Mouse (Mus musculus) embryonic facial prominence, embryonic 11.5 days (tissue): ENCODE measurements around the gene Mob3b. TPM values are rescaled to one million over a fixed set of nuclear protein-coding genes. Genes with fewer than 3 reads are reported as not detected.

Source experiments
- ATAC-seq: fragments of 200-750 bp; cut with Nextera tagmentation; replicated peaks from 2 replicates; pipeline ENCODE4 v1.8.0; 2017; ENCODE audit warnings: low read depth; ENCODE audit not compliant: insufficient number of reproducible peaks, low FRiP score, low TSS enrichment
- DNase-seq: peaks from one replicate; pipeline ENCODE4 v3.0.0-alpha.2; 2015; ENCODE audit warnings: low spot score
- H3K27ac ChIP-seq: fragments of 300-500 bp; sonication (generic); replicated peaks from 2 replicates; pipeline ENCODE4 v1.5.1; 2014; ENCODE audit warnings: mild to moderate bottlenecking, low read depth, low read length, control low read depth
- H3K27me3 ChIP-seq: fragments of 300-500 bp; sonication (generic); 2 replicates; pipeline ENCODE4 v1.6.1; 2014; ENCODE audit warnings: mild to moderate bottlenecking, low read length, moderate library complexity, mixed read lengths; ENCODE audit not compliant: control insufficient read depth, insufficient read depth
- H3K36me3 ChIP-seq: fragments of 300-500 bp; sonication (generic); replicated peaks from 2 replicates; pipeline ENCODE4 v1.6.1; 2014; ENCODE audit warnings: low read depth, mild to moderate bottlenecking, low read length, moderate library complexity, mixed read lengths; ENCODE audit not compliant: control insufficient read depth, insufficient read depth
- H3K4me1 ChIP-seq: fragments of 300-500 bp; sonication (generic); 2 replicates; pipeline ENCODE4 v1.6.1; 2014; ENCODE audit warnings: low read length, mixed read lengths; ENCODE audit not compliant: control insufficient read depth, insufficient read depth
- H3K4me2 ChIP-seq: fragments of 300-500 bp; sonication (generic); 2 replicates; pipeline ENCODE4 v1.6.1; 2014; ENCODE audit warnings: low read depth, mild to moderate bottlenecking, control low read depth, low read length, moderate library complexity
- H3K4me3 ChIP-seq: fragments of 300-500 bp; sonication (generic); 2 replicates; pipeline ENCODE4 v1.5.1; 2014; ENCODE audit warnings: low read depth, low read length, control low read depth
- H3K9ac ChIP-seq: fragments of 300-500 bp; sonication (generic); replicated peaks from 2 replicates; pipeline ENCODE4 v1.6.1; 2014; ENCODE audit warnings: mild to moderate bottlenecking, control low read depth, low read length
- H3K9me3 ChIP-seq: fragments of 300-500 bp; sonication (generic); replicated peaks from 2 replicates; pipeline ENCODE4 v1.6.1; 2016; ENCODE audit warnings: mild to moderate bottlenecking, low read length, inconsistent platforms, mixed read lengths; ENCODE audit not compliant: control insufficient read depth
- WGBS: fragments of 180-500 bp; shearing (Covaris S2); extraction: QIAGEN DNeasy Blood & Tissue Kit; methylation state at CpG from one replicate; pipeline ENCODE4 v1.1.7; 2014; 5-methylcytosine and 5-hydroxymethylcytosine counted together
- polyA plus RNA-seq: library from polyadenylated mRNA; unstranded; fragments of >200 nt; fragmentation: Nextera tagmentation; extraction: Ambion mirVana; gene quantifications from 2 replicates; pipeline ENCODE4 v1.2.1, GENCODE M21; 2014

Gene Mob3b
- polyA plus RNA-seq, 1 experiment from 2014 or later: 11.9 TPM

DNA sequence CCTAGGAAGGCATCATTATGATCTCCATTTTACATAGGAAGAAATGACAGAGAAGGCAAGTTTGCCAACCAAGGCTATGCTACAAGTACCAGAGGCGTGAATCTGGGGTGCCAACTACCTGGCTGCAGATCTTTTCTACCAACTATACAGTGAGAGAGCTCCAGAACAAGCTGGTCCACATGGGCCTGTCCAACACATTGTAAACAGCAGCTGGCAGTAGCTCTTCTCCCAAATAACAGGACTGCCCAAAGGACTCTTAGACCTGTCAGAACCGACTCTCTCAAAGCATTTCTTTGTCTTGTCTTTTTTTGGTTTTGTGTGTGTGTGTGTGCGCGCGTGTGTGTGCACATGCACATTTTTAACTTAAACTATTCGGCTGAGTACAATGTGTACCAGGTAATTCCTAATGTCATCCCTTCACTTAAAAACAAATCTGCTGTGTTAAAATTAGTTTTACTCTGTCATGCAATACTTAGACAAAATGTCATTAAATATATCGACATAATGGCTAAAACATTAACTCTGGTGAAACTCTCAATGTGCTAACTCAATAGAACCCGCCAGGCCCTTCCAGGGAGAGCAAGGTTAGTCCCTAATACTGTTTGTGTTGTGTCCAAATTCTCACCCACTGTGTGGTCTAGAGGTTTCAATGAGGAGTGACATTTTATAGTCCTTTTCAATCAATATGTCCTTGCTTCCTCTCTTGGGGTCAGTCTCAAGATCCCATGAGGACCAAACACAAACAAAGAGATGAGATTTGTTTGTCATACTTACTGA lies 153.5 kb downstream of the Mob3b start:
- H3K9me3 ChIP-seq: no peaks in the 10 kb centered on the region
- peaks cover 2% of the 10 kb centered on the region; the same call in 1 of the 2 replicates for H3K4me1 ChIP-seq
- no peak overlapping the region for H3K27ac ChIP-seq
- no peaks in the 10 kb centered on the region for H3K27me3 ChIP-seq
- H3K4me3 ChIP-seq: no peak overlapping the region
- WGBS: 91% methylated on average over 8 of the region's 8 CpGs
- no peak for ATAC-seq
- no peak overlapping the region for H3K4me2 ChIP-seq
- no peaks in the 10 kb centered on the region for H3K36me3 ChIP-seq
- H3K9ac ChIP-seq: no peak overlapping the region
- DNase-seq: no peak

DNA sequence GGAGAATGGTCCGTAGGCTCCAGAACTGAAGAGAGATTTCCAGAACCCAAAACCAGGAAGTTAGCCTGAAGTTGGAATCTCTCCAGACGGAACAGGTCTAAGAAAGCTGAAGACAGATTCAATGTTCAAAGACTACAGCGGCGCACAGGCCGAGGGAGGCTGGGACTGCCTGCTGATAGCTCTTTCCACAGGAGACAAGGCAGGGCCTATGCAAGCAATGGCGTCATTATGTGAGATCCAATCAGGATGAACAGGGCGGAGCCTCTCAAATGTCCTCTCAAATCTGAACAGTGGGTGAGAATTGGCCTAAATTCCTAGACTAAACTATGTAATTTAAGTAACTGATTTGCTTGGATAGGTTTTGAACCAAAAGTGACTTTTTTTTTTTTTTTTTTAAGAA lies 160.7 kb downstream of the Mob3b start:
- H3K4me3 ChIP-seq: no peak overlapping the region
- H3K9ac ChIP-seq: no peak overlapping the region
- ATAC-seq: no peak
- no peak for DNase-seq
- WGBS: 79% methylated on average over 7 of the region's 7 CpGs
- H3K27me3 ChIP-seq: no peaks in the 10 kb centered on the region
- no peaks in the 10 kb centered on the region for H3K36me3 ChIP-seq
- peaks cover 8% of the 10 kb centered on the region for H3K4me1 ChIP-seq
- H3K27ac ChIP-seq: no peak overlapping the region
- no peaks in the 10 kb centered on the region for H3K9me3 ChIP-seq
- H3K4me2 ChIP-seq: no peak overlapping the region

DNA sequence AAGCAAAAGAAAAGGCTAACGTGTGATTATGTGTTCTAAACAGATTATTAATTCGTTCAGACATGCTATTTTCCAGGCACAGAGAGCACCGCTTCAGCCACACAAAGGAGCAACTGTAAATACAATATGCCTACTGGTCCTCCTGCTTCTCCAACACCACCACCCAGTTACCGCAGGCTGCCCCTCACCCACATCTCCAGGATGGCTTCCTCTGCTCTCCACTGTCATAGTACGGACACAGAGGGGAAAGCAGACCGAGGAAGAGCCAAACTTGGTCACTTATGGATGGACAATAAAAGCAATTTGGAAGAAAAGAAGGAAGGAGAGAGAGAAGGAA lies 163.7 kb downstream of the Mob3b start:
- peak overlapping the region; percentile 26; the same call in 1 of the 2 replicates for H3K9ac ChIP-seq
- no peaks in the 10 kb centered on the region for H3K36me3 ChIP-seq
- DNase-seq: no peak
- peaks cover 8% of the 10 kb centered on the region for H3K4me1 ChIP-seq
- 0 out of 2 replicates have a peak, but pooled peaks have one; percentile 5 for ATAC-seq
- no peaks in the 10 kb centered on the region for H3K27me3 ChIP-seq
- peak overlapping the region; percentile 6; the same call in 1 of the 2 replicates for H3K4me2 ChIP-seq
- 23% methylated on average over 6 of the region's 6 CpGs for WGBS
- H3K9me3 ChIP-seq: no peaks in the 10 kb centered on the region
- H3K4me3 ChIP-seq: no peak overlapping the region
- H3K27ac ChIP-seq: peak overlapping the region; percentile 16; the same call in 1 of the 2 replicates

DNA sequence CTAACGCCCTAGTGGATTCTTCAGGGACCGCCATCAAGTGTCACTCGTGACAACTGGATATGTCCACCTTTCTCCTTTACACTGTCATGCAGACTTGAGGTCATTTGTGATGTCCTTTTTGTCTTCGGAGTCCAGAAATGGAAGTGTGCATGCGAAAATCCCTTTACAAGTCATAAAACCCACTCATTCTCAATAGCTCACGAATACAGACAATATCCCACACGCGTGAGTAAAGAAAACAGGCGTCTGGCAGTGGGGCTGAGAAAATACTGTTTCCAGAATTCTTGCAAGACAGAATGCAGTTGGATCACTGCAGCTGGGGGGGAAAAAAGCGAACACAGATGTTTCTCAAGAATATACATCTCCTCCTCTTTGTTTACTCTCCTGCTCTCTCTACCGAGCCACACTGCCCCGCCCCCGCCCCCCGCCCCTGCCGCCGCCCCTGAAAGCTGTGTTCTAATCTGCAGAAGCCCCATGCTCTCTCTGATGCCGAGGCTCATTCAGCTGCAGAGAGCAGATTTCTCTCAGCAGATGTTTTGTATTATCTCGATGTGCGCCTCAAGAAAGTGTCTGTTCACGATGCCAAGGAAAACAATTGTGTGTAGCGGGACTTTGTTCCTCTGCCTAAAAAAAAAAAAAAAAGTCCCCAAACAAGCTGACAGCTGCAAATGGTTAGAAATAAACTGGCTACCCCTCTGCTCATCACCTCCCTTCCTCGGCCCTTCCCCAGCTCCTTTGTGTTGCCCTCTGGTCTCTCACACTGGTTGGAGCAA lies 164.2 kb downstream of the Mob3b start:
- Histone ChIP-seq H3K4me1 (peaks cover 8% of the 10 kb centered on the region), H3K9ac (peak overlapping the region; percentile 26; the same call in 1 of the 2 replicates), H3K4me3 (no peak overlapping the region), H3K4me2 (peak overlapping the region; percentile 6; the same call in 1 of the 2 replicates), H3K9me3 (no peaks in the 10 kb centered on the region), H3K27ac (peak overlapping the region; percentile 16; the same call in 1 of the 2 replicates), H3K27me3 (no peaks in the 10 kb centered on the region), H3K36me3 (no peaks in the 10 kb centered on the region)
- peak; percentile 81 for ATAC-seq
- peak; percentile 84 for DNase-seq
- 27% methylated on average over 21 of the region's 22 CpGs for WGBS

DNA sequence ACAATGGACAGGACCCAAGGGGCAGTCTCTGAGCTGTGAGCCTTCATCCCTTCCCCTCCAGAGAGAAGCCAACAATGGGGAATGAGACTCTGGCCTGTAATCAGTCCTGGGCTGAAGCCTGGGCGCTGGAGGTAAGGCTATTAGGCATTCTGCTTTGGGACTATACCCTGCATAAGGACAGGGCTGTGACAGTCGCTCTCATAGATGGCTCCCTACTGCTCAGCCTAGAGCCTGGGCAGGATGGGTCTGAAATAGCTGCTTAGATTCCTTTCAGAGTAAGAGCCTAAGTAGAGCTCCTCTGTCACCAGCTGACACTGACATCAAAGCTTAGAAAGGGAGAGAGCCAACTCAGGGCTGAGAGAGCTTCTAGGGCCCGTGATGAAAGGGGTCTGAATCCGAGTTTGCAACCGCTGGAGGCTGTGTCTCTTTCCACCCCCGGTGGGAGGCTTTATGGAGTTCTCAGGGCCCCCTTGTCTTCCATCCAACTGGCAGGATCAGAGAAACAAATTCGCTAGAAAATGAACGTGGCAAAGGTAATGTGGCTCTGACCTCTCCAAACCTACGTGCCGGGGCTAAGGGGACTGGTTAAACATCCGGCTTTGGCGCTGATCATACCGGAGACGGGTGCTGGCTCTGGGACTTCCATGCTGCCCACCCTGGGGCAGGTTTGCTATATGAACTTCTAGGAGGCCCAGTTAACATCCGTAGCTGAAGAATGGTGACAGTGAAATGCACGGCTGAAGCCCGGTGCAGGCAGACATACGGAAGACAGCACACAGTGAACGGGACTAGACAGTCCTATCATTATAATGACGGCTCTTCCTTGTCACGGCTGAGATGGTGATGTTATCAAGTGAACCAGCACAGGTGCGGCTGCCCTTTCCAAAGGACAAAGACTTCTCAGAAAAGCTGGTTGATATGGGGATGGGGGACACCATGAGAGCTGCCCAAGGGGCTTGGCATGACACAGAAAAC lies 165.1 kb downstream of the Mob3b start:
- Histone ChIP-seq H3K4me2 (no peak overlapping the region), H3K4me3 (no peak overlapping the region), H3K9me3 (no peaks in the 10 kb centered on the region), H3K36me3 (no peaks in the 10 kb centered on the region), H3K27ac (no peak overlapping the region), H3K4me1 (peaks cover 8% of the 10 kb centered on the region), H3K9ac (no peak overlapping the region; the same call in 1 of the 2 replicates), H3K27me3 (no peaks in the 10 kb centered on the region)
- 50% methylated on average over 22 of the region's 22 CpGs for WGBS
- peak; percentile 12; the same call in 1 of the 2 replicates for ATAC-seq
- DNase-seq: no peak

DNA sequence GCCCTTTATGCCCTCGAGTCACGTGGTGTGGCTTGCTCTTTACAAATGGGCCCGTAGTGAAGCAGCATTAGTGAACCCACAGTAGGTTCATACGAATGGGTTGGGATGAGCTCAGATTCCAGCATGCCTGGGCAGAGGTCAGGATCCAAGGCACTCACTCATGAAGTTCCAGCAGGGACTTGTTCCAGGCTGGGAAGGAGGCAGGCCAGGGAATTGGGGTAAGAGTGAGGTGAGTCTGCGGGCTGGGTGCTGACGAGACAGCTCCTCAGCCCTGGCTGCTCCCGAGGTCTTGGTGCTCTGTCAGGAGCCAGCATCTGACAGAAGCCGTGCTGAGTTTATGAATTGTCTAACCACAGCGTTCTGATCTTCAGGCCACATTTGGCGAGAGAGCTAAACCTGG lies 166.2 kb downstream of the Mob3b start:
- 60% methylated on average over 10 of the region's 10 CpGs for WGBS
- H3K4me1 ChIP-seq: peaks cover 8% of the 10 kb centered on the region
- DNase-seq: no peak
- no peak for ATAC-seq
- no peak overlapping the region for H3K4me2 ChIP-seq
- H3K9ac ChIP-seq: no peak overlapping the region
- H3K9me3 ChIP-seq: no peaks in the 10 kb centered on the region
- H3K27ac ChIP-seq: no peak overlapping the region
- no peaks in the 10 kb centered on the region for H3K27me3 ChIP-seq
- no peak overlapping the region for H3K4me3 ChIP-seq
- no peaks in the 10 kb centered on the region for H3K36me3 ChIP-seq

DNA sequence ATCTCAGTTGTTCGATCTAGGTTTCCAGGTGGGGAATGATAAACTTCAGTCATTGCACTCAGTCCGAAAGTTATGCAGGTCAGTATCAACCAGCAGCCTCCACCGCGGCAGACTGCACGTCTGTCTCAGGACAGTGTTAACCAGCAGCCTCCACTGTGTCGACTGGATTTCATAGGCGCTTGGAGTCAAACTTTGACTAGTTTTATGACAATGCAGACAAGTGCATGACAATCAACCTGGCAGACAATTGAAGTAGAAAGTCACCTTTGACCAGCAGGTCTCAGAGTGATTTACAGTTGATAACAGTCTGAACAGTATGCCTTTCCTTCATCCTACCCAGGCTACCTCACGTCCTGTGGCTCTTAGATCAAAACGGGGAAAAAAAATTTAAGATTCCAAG lies 166.6 kb downstream of the Mob3b start:
- no peak overlapping the region for H3K4me3 ChIP-seq
- H3K4me2 ChIP-seq: no peak overlapping the region
- H3K27me3 ChIP-seq: no peaks in the 10 kb centered on the region
- H3K36me3 ChIP-seq: no peaks in the 10 kb centered on the region
- ATAC-seq: no peak
- WGBS: 85% methylated on average over 9 of the region's 9 CpGs
- peaks cover 8% of the 10 kb centered on the region for H3K4me1 ChIP-seq
- no peaks in the 10 kb centered on the region for H3K9me3 ChIP-seq
- no peak overlapping the region for H3K27ac ChIP-seq
- H3K9ac ChIP-seq: no peak overlapping the region
- DNase-seq: no peak
